Mouse (Mus musculus) megakaryocyte-erythroid progenitor cell, adult 5-6 weeks (primary cell): ENCODE measurements around the gene Aox3. TPM values are rescaled to one million over a fixed set of nuclear protein-coding genes. Genes with fewer than 3 reads are reported as not detected.

Experiments used
- ATAC-seq: replicated peaks from 2 replicates; pipeline ENCODE4 v1.8.0; 2016; ENCODE audit warnings: mild to moderate bottlenecking, inconsistent platforms; ENCODE audit not compliant: severe bottlenecking, poor library complexity, low FRiP score, low TSS enrichment
- total RNA-seq, 2 experiments: library from RNA; stranded (forward) in 1 of 2; stranded (reverse) in 1 of 2; fragments of 200-1000, 215-1000 nt in 1 of 2; fragments of >200 nt in 1 of 2; fragmentation: Nextera tagmentation in 1 of 2; gene quantifications; 2 replicates each; pipeline ENCODE4 v1.2.3; 2014 to 2017

Aox3 gene
- total RNA-seq, 2 experiments from 2014 or later = not detected

DNA sequence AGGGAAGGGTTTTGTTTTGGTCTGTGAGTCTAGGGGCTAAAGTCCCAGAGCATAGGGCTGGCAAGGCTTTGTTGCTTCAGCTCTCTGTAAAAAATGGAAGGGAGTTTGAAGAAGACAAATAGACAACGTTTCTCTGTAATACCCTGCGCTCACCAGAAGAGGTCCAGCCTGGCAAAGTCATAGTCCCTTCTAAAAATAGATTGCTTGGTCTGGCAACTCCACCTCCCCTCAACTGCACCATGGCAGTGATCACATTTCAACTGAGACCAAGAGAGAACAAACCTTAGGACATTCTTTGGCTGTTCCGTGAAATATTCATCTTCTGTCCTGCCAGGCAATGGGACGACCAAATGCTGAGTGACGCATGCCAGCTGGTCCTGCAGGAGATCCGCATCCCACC lies 127.4 kb downstream of the Aox3 start:
- ATAC-seq = peak; percentile 50; the same call in 1 of the 2 replicates

DNA sequence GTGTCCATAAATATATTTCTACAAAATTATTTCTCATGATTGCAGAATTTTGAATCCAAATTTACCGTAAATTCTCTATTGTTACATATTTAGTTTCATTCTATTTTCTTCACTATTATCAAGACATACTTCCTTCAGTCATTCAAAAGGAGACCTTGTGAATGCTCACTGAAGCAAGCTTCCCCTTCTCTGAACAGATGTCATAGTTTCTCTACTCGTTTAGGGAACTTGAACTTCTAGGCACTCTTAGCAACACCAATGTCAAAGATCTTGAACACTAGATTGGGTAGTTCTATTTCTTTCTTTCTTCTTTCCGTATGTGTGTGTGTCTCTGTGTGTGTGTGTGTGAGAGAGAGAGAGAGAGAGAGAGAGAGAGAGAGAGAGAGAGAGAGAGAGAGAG lies 131.6 kb downstream of the Aox3 start:
- no peak for ATAC-seq

DNA sequence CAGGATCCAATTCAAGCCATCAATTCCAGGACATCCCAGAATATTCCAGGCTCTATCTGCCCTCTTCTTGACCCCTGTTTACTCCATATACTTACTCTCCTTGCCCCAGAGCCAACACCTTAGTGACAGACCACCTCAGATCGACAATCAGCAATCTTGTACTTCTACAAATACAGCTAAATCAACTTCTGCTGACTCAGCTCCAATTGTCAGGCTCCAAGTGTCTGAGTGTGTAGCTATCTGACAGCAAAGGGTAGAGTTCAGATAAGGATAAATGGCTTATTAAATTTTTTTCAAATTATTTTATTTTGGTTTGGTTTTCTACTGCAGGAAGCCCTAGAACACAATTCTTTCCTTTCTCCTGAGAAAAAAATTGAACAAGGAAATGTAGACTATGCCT lies 135.6 kb downstream of the Aox3 start:
- no peak for ATAC-seq

Other genes starting within 250 kb of the Aox3 start
- gene Sgo2a, start 117.2 kb upstream of the Aox3 start, total RNA-seq (2014; fragmentation: Nextera tagmentation) = 17.5 and 17.8 TPM in 2 replicates
- 15.1 and 15.5 TPM in 2 replicates for gene Sgo2a, start 117.2 kb upstream of the Aox3 start, total RNA-seq (2017)
- 14.1 and 19.1 TPM in 2 replicates for gene Kctd18, start 94.2 kb upstream of the Aox3 start, total RNA-seq (2014; fragmentation: Nextera tagmentation)
- 17.8 and 22.7 TPM in 2 replicates for gene Kctd18, start 94.2 kb upstream of the Aox3 start, total RNA-seq (2017)
- gene Aox1, start 83.2 kb upstream of the Aox3 start, total RNA-seq (2014; fragmentation: Nextera tagmentation) = not detected in 2 replicates
- not detected in 2 replicates for gene Aox1, start 83.2 kb upstream of the Aox3 start, total RNA-seq (2017)
- gene Aox4, start 97.3 kb downstream of the Aox3 start, total RNA-seq (2014; fragmentation: Nextera tagmentation) = 0.42 TPM in 1 of 2 replicates, not detected in the other
- not detected in 2 replicates for gene Aox4, start 97.3 kb downstream of the Aox3 start, total RNA-seq (2017)
- not detected in 2 replicates for gene Aox2, start 165.2 kb downstream of the Aox3 start, total RNA-seq (2014; fragmentation: Nextera tagmentation)
- gene Aox2, start 165.2 kb downstream of the Aox3 start, total RNA-seq (2017) = not detected in 2 replicates